Mouse (Mus musculus): ENCODE data around the gene Ltc4s.

Gene Ltc4s

GRCm38 (mm10) chr11:50238324-50238723 lies at the start of gene Ltc4s:
Ltc4s (minus strand) TSS chr11:50238616.
- no peak for DNase-seq

- DNase-seq = no peak
These were observed 48.0 kb upstream of the Ltc4s start for GRCm38 (mm10) chr11:50286428-50286827.

DNA sequence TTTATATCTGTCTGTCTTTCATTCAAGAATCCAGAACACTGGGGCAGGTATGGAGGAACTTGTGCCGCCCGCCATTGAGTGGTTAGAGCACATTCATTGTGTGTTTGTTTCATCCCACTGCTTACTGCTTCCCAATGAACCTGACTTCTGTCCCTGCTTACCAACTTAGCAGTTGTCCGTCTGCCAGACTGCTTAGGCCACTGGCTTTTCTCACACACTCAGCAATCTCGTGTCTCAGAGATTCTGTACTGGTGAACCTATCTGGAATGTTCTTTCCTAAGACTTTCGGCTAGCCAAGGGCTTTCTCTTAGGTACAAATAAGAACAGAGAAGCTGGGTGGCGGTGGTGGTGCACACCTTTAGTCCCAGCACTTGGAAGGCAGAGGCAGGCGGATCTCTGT lies 47.3 kb upstream of the Ltc4s start:
- no peak for DNase-seq

- no peak for DNase-seq
These were observed 46.8 kb upstream of the Ltc4s start for GRCm38 (mm10) chr11:50285263-50285662.

- no peak for DNase-seq
These were observed 41.6 kb upstream of the Ltc4s start for GRCm38 (mm10) chr11:50280053-50280452.

- DNase-seq = no peak
These were observed 40.6 kb upstream of the Ltc4s start for GRCm38 (mm10) chr11:50279005-50279404.

DNA sequence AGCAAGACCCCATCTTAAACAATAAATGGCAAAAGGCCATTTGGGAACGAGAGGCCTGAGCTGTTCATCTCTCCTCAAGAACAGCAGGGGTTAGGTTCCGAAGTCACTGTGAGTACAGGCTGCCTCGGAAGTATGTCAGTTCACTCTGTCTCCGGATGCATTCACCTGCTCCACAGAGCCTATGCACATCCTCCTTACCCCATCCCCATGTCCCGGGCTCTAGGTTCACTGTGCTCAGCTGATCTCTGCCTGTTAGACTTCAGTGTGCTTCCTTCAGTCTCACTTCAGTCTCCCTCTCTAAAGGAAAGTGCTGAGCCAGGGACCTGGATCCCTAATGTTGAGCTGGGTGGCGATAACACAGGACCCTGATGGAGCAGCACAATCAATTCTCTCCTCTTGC lies 39.3 kb upstream of the Ltc4s start:
- no peak for DNase-seq

DNA sequence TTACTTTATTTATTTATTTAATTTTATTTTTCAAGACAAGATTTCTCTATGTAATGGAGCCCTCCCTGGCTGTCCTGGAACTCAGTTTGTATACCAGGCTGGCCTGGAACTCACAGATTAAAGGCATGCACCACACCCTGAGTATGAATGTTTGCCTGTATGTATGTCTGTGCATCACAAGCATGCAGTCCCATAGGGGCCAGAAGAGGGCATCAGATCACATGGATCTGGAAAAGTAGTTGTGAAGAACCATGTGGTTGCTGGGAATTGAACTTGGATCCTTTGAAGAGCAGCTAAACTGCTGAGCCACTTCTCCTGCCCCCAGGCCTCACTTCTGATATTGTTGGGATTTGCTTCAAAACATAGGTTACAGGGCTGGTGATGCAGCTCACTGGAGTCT lies 38.6 kb upstream of the Ltc4s start:
- DNase-seq = no peak

- DNase-seq = no peak
These were observed 37.2 kb upstream of the Ltc4s start for GRCm38 (mm10) chr11:50275568-50276151.

- no peak for DNase-seq
These were observed 36.7 kb upstream of the Ltc4s start for GRCm38 (mm10) chr11:50275077-50275476.

DNA sequence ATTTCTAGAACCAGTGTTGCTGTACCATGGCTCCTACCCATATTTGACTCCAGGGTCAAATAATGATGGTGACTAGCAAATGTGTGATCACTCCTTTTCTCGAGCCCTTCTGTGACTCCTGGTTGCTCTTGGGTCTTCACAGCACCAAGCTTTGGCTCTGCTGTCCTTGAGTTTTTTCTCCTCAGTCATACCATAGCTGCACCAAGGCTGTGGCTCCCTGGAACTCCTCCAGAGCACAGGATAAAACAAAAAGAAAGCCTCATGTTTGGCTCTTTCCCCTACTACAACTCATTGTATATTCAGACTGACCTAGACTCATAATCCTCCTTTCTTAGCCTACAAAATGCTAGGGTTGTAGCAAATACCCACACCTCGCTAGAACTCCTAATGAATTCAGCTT lies 34.4 kb upstream of the Ltc4s start:
- no peak for DNase-seq

- no peak for DNase-seq
These were observed 31.5 kb upstream of the Ltc4s start for GRCm38 (mm10) chr11:50269885-50270284.

DNA sequence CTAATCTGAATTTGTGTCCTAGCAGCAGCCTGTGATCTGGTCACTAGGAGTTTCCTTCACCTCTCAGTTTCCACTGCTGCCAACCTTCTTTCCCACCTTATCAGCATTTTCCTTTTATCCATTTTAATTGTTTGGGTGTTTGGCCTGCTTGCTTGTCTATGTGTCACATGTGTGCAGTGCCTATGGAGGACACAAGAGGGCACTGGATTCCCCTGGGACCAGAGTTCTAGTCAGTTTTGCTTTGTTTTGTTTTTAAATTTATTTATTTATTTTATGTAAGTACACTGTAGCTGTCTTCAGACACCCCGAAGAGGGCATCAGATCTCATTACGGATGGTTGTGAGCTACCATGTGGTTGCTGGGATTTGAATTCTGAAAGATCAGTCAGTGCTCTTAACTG lies 30.7 kb upstream of the Ltc4s start:
- DNase-seq = peak; percentile 28

- DNase-seq = no peak
These were observed 28.6 kb upstream of the Ltc4s start for GRCm38 (mm10) chr11:50266997-50267396.

GRCm38 (mm10) chr11:50265931-50266330 lies 27.5 kb upstream of the Ltc4s start:
- no peak for DNase-seq

DNA sequence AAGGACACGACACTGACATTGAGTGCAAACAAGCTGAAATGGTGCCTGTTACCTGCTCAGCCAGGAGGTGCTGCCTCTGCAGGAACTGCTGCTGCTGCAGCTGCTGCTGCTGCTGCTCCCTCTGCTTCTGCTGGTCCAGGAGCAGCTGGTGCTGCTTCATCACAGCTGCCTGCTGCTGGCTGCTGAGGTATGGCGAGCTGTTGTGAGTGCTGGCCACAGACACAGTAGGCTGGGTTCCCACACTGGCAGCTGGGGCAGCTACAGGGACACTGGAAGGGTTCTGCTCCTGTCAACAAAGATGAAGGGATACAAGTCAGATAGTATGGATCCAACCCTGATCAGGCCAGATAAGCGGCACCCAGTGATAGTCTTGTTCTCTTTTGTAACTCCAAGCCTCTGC lies 24.8 kb upstream of the Ltc4s start:
- DNase-seq = no peak

- DNase-seq = no peak
These were observed 23.6 kb upstream of the Ltc4s start for GRCm38 (mm10) chr11:50262020-50262419.

GRCm38 (mm10) chr11:50258310-50258709 lies 19.9 kb upstream of the Ltc4s start:
- DNase-seq = no peak

DNA sequence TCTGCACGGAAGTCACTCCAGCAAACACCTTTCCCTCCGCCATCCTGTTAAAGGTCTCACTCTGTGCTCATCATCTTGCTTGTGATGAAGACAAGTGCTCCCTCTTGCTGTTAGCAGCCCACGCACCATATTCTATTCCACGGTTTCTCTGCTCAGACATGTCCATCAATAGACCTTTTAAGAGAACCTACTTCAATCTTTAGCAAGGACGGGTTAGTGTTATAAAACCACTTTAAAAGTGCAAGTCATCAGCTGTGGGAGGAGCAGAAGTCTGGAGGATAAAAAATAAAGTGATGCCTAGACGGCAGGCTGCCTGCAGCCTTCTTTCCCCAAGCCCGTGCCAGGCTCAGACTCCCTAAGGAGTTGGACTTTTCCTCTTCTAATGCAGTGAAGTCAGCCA lies 18.2 kb upstream of the Ltc4s start:
- no peak for DNase-seq

DNA sequence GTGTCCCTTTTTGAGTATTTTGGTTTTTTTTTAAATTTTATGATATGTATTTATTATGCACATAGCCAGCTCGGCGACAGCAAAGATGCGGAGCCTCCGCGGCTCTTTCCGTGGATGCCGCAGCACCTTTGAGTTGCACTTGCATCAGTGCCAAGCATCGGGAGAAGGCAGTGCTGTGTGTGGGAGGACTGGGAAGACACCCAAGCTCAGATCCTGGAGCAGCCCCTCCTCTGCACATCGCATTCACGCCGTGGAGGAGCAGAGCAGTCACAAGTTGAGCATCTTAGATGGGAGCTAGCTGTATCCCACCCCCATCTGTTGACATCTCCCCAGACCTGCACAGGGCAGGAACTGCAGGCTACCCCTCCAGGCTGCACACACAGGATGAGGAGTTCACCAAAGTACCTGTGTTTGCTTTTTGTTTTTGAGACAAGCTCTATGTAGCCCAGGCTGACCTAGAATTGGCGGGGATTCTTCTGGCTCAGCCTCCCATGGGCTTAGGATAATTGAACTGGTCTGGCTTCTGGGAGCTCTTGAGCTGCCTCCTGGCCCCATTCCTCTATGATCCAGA lies 15.7 kb upstream of the Ltc4s start:
- no peak for DNase-seq

GRCm38 (mm10) chr11:50253393-50253792 lies 15.0 kb upstream of the Ltc4s start:
- no peak for DNase-seq

GRCm38 (mm10) chr11:50252684-50253265 lies 14.4 kb upstream of the Ltc4s start:
- DNase-seq = peak; percentile 30

GRCm38 (mm10) chr11:50252166-50252565 lies 13.8 kb upstream of the Ltc4s start:
- DNase-seq = peak; percentile 39

DNA sequence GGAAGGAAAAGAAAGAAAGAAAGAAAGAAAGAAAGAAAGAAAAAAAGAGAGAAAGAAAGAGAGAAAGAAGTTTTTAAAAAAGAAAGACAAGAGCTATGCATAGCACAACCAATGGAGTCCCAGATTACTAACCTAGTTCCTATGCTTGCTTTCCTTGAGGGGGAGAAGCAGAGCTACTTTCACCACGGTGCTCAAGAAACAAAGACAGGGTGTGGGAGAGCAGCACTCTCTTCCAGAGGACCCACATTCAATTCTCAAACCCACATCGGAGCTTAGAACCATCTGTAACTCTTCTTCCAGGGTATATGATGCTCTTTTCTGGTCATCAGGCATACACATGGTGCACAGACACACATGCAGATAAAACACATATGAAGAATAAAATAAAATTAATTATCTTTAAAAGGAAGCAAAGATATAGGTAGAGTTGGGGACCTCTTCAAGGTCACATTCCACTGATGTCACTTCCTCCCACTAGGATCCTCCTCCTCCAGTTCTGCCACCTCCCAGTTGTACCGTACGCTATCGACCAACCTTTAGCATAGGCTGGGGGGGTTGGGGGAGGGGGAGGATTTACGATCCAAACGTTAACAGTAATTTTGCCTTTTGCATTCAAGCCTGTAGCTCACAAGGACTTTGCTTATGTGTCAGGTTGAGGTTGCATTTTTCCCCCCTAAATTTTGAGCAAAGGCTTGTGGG lies 10.2 kb upstream of the Ltc4s start:
- DNase-seq = no peak
